Mouse (Mus musculus) CH12.LX (cell line): ENCODE data around the gene Rasip1. TPM values are rescaled to one million over a fixed set of nuclear protein-coding genes. Genes with fewer than 3 reads are reported as not detected.
A peak's percentile ranks its signal among the peaks of the same experiment; 100 is the strongest.

Experiments
- DNase-seq: peaks from one replicate; pipeline ENCODE4 v3.0.0-alpha.2; 2013; ENCODE audit errors: extremely low read depth
- H3K27ac ChIP-seq: 2 replicates; pipeline ENCODE4 v1.5.1; 2012; ENCODE audit warnings: low read depth, mild to moderate bottlenecking, control low read depth, moderate library complexity; ENCODE audit not compliant: insufficient read depth
- H3K27me3 ChIP-seq: replicated peaks from 2 replicates; pipeline ENCODE3; 2012; ENCODE audit warnings: inconsistent platforms
- H3K36me3 ChIP-seq, 2 experiments: replicated peaks in 1 of 2; 2 replicates each; pipeline versions ENCODE3 to v1.6.1; 2012; ENCODE audit warnings: inconsistent platforms in 1 of 2, low read length in 1 of 2, mild to moderate bottlenecking in 1 of 2, mixed read lengths in 1 of 2, moderate library complexity in 1 of 2; ENCODE audit not compliant: control insufficient read depth in 1 of 2, insufficient read depth in 1 of 2
- H3K4me1 ChIP-seq, 2 experiments: 2 replicates each; pipeline ENCODE4 v1.6.1; 2012; ENCODE audit warnings: inconsistent platforms in 1 of 2, moderate library complexity in 1 of 2; ENCODE audit not compliant: insufficient read depth in 2 of 2, control insufficient read depth in 1 of 2
- H3K4me2 ChIP-seq: 2 replicates; pipeline ENCODE4 v1.6.1; 2012; ENCODE audit warnings: low read depth, mild to moderate bottlenecking, control low read depth; ENCODE audit not compliant: poor library complexity, insufficient read depth, severe bottlenecking
- H3K4me3 ChIP-seq, 3 experiments: fragments of 150-350 bp in 1 of 3; sonication (generic) in 1 of 3; replicated peaks in 1 of 3; 2 replicates each; pipeline versions ENCODE3 to v1.5.1; 2011 to 2012; ENCODE audit warnings: low read depth in 2 of 3, low read length in 2 of 3, mild to moderate bottlenecking in 2 of 3, moderate library complexity in 2 of 3, control low read depth in 1 of 3, improper control_type of control experiment in 1 of 3, inconsistent platforms in 1 of 3, mixed read lengths in 1 of 3; ENCODE audit not compliant: poor library complexity in 1 of 3
- H3K79me2 ChIP-seq: replicated peaks from 2 replicates; pipeline ENCODE4 v1.6.1; 2012; ENCODE audit warnings: mild to moderate bottlenecking, moderate library complexity; ENCODE audit not compliant: control insufficient read depth, poor library complexity, insufficient read depth, severe bottlenecking; ENCODE audit errors: extremely low read depth
- H3K9ac ChIP-seq: 2 replicates; pipeline ENCODE4 v1.6.1; 2012; ENCODE audit warnings: low read depth, mild to moderate bottlenecking, control low read depth, moderate library complexity; ENCODE audit not compliant: insufficient read depth
- H3K9me3 ChIP-seq: replicated peaks from 2 replicates; pipeline ENCODE3; 2012; ENCODE audit warnings: low read length, inconsistent platforms, mixed read lengths
- BHLHE40 ChIP-seq: IDR thresholded peaks from 2 replicates; pipeline ENCODE4 v1.6.1; 2011; ENCODE audit warnings: mild to moderate bottlenecking, low read depth, low read length, improper control_type of control experiment
- CHD1 ChIP-seq: IDR thresholded peaks from 2 replicates; pipeline ENCODE4 v1.6.1; 2012; ENCODE audit warnings: low read depth, low read length, improper control_type of control experiment, inconsistent platforms
- CTCF ChIP-seq, 2 experiments: IDR thresholded peaks in 1 of 2; conservative IDR thresholded peaks in 1 of 2; 2 replicates each; pipeline ENCODE4 v1.5.1; 2011 to 2012; ENCODE audit warnings: low read depth in 2 of 2, low read length in 2 of 2, improper control_type of control experiment in 1 of 2, inconsistent platforms in 1 of 2, mild to moderate bottlenecking in 1 of 2, moderate library complexity in 1 of 2
- ELF1 ChIP-seq: IDR thresholded peaks from 2 replicates; pipeline ENCODE4 v1.6.1; 2014; ENCODE audit warnings: low read depth, mild to moderate bottlenecking, inconsistent platforms, low read length, improper control_type of control experiment
- EP300 ChIP-seq: IDR thresholded peaks from 2 replicates; pipeline ENCODE4 v1.6.1; 2011; ENCODE audit warnings: low read length, improper control_type of control experiment
- ETS1 ChIP-seq: conservative IDR thresholded peaks from 2 replicates; pipeline ENCODE4 v1.6.1; 2012; ENCODE audit warnings: low read depth, mild to moderate bottlenecking, inconsistent platforms, low read length, improper control_type of control experiment, moderate library complexity
- GABPA ChIP-seq: IDR thresholded peaks from 2 replicates; pipeline ENCODE4 v1.6.1; 2012; ENCODE audit warnings: low read depth, low read length, improper control_type of control experiment, inconsistent platforms; ENCODE audit not compliant: insufficient replicate concordance
- HCFC1 ChIP-seq: IDR thresholded peaks from 2 replicates; pipeline ENCODE4 v1.6.1; 2012; ENCODE audit warnings: low read depth, mild to moderate bottlenecking, inconsistent platforms, low read length, improper control_type of control experiment
- IRF4 ChIP-seq: IDR thresholded peaks from 2 replicates; pipeline ENCODE4 v1.6.1; 2014; ENCODE audit warnings: low read depth, mild to moderate bottlenecking, inconsistent platforms, low read length, improper control_type of control experiment
- KAT2A ChIP-seq: IDR thresholded peaks from 2 replicates; pipeline ENCODE4 v1.6.1; 2012; ENCODE audit warnings: low read length, improper control_type of control experiment, inconsistent platforms; ENCODE audit not compliant: insufficient replicate concordance
- MAZ ChIP-seq: IDR thresholded peaks from 2 replicates; pipeline ENCODE4 v1.6.1; 2012; ENCODE audit warnings: low read depth, mild to moderate bottlenecking, inconsistent platforms, low read length, improper control_type of control experiment, moderate library complexity
- MEF2A ChIP-seq: IDR thresholded peaks from 2 replicates; pipeline ENCODE4 v1.6.1; 2014; ENCODE audit warnings: low read depth, mild to moderate bottlenecking, inconsistent platforms, low read length, improper control_type of control experiment, borderline replicate concordance
- MXI1 ChIP-seq: IDR thresholded peaks from 2 replicates; pipeline ENCODE4 v1.6.1; 2011; ENCODE audit warnings: mild to moderate bottlenecking, low read depth, low read length, improper control_type of control experiment
- MYC ChIP-seq: IDR thresholded peaks from 2 replicates; pipeline ENCODE4 v1.6.1; 2011; ENCODE audit warnings: low read depth, mild to moderate bottlenecking, improper control_type of control experiment, low read length
- NELFE ChIP-seq: IDR thresholded peaks from 2 replicates; pipeline ENCODE4 v1.6.1; 2011; ENCODE audit warnings: low read depth, low read length, improper control_type of control experiment
- PAX5 ChIP-seq: IDR thresholded peaks from 2 replicates; pipeline ENCODE4 v1.6.1; 2012; ENCODE audit warnings: low read length, inconsistent platforms, mixed read lengths
- POLR2AphosphoS2 ChIP-seq: IDR thresholded peaks from 2 replicates; pipeline ENCODE4 v1.6.1; 2011; ENCODE audit warnings: low read depth, low read length, improper control_type of control experiment
- RAD21 ChIP-seq: IDR thresholded peaks from 2 replicates; pipeline ENCODE4 v1.6.1; 2011; ENCODE audit warnings: low read depth, mild to moderate bottlenecking, low read length, improper control_type of control experiment, moderate library complexity
- RCOR1 ChIP-seq: conservative IDR thresholded peaks from 2 replicates; pipeline ENCODE4 v1.6.1; 2012; ENCODE audit warnings: low read depth, mild to moderate bottlenecking, inconsistent platforms, low read length, improper control_type of control experiment
- SMC3 ChIP-seq: IDR thresholded peaks from 2 replicates; pipeline ENCODE4 v1.6.1; 2011; ENCODE audit warnings: low read depth, low read length, improper control_type of control experiment
- TBP ChIP-seq: conservative IDR thresholded peaks from 2 replicates; pipeline ENCODE4 v1.6.1; 2011; ENCODE audit warnings: low read depth, low read length, improper control_type of control experiment
- USF1 ChIP-seq: IDR thresholded peaks from 2 replicates; pipeline ENCODE4 v1.6.1; 2014; ENCODE audit warnings: low read depth, mild to moderate bottlenecking, inconsistent platforms, low read length, improper control_type of control experiment
- USF2 ChIP-seq: conservative IDR thresholded peaks from 2 replicates; pipeline ENCODE4 v1.6.1; 2011; ENCODE audit warnings: low read depth, low read length, improper control_type of control experiment
- ZC3H11A ChIP-seq: IDR thresholded peaks from 2 replicates; pipeline ENCODE4 v1.6.1; 2012; ENCODE audit warnings: low read depth, mild to moderate bottlenecking, inconsistent platforms, low read length, improper control_type of control experiment
- dilution Hi-C: fragments of 300-500 bp; cut with MboI; formaldehyde crosslinking; loops from 2 replicates; pipeline ENCODE4 v1.14.3; 2020; ENCODE audit warnings: low sequenced_read_pairs; ENCODE audit not compliant: extremely low pct_unique_long_range_greater_than_20kb, extremely low pct_ligation_motif_present
- in situ Hi-C: fragments of 300-500 bp; cut with MboI; formaldehyde crosslinking; loops from 3 replicates; pipeline ENCODE4 v1.14.3; 2019; ENCODE audit warnings: low sequenced_read_pairs, low pct_ligation_motif_present, low pct_unique_long_range_greater_than_20kb, mixed read lengths
- polyA plus RNA-seq: library from polyadenylated mRNA; unstranded; fragments of >175 nt; gene quantifications from 2 replicates; pipeline ENCODE4 v1.2.1, GENCODE M21; 2012; ENCODE audit warnings: low read depth; ENCODE audit not compliant: insufficient read length
- total RNA-seq, 2 experiments: library from RNA; depleted of rRNA; stranded (reverse); fragments of 300-350 nt in 1 of 2; fragments of >200 nt in 1 of 2; gene quantifications; 2 replicates each; pipeline ENCODE4 v1.2.3; 2012 to 2014

Rasip1 gene
- total and polyA plus RNA-seq, 3 experiments: 0.46 to 2.9 (median 0.77) TPM

DNA sequence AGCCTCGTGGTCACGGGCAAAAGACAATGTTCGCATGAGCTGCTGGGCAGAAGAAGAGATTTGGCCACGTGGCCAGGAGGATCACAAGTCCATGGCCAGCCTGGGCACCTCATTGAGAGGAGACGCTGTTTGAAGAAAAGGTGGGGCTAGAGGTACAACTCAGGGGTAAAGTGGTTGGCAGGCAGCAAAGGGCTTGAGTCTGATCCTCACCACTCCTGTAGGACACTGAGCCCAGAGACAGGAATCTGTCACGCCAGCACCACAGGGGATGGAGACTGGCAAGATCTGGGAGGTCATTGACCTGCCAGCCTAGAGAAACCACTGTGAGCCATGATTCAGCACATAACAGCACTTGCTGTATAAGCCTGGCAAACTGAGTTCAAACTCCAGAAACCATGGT, 29.8 kb upstream of the Rasip1 start:
- no peak overlapping the region for H3K27ac ChIP-seq
- H3K9me3 ChIP-seq: peaks cover 14% of the 10 kb centered on the region
- TF ChIP-seq ELF1 (no peak), MEF2A (no peak), HCFC1 (no peak), KAT2A (no peak), IRF4 (no peak), NELFE (no peak), EP300 (no peak), ETS1 (no peak), MYC (no peak), MAZ (no peak), CTCF (conservative IDR thresholded peaks at IDR 0.05 in 1 of 2, IDR thresholded peaks at IDR 0.05 in 1 of 2; ENCODE audit: low read depth in 2 of 2, low read length in 2 of 2) (no peak), CHD1 (no peak), SMC3 (no peak), TBP (no peak), POLR2AphosphoS2 (no peak), MXI1 (no peak)
- H3K9ac ChIP-seq: no peak overlapping the region
- H3K4me3 ChIP-seq: peak overlapping the region in 1 of 3 experiments; percentile 8
- H3K36me3 ChIP-seq: peaks cover 0 to 7% of the 10 kb centered on the region in 2 experiments
- in situ Hi-C loops (no loop called here), dilution Hi-C loops (no loop called here)
- no peak for DNase-seq
- no peaks in the 10 kb centered on the region for H3K79me2 ChIP-seq
- peaks cover 0 to 51% of the 10 kb centered on the region in 2 experiments; a peak in 3 of 4 replicates for H3K4me1 ChIP-seq
- H3K27me3 ChIP-seq: no peaks in the 10 kb centered on the region
- no peak overlapping the region for H3K4me2 ChIP-seq

- Histone ChIP-seq H3K27me3 (no peaks in the 10 kb centered on the region), H3K36me3 (peaks cover 0 to 7% of the 10 kb centered on the region in 2 experiments), H3K4me2 (no peak overlapping the region), H3K4me1 (peaks cover 0 to 43% of the 10 kb centered on the region in 2 experiments; a peak in 3 of 4 replicates), H3K27ac (no peak overlapping the region), H3K9ac (no peak overlapping the region), H3K9me3 (peaks cover 14% of the 10 kb centered on the region), H3K4me3 (no peak overlapping the region), H3K79me2 (no peaks in the 10 kb centered on the region)
- DNase-seq: no peak
- in situ Hi-C loops (no loop called here), dilution Hi-C loops (no loop called here)
- TF ChIP-seq GABPA (no peak), ZC3H11A (no peak), POLR2AphosphoS2 (no peak), KAT2A (no peak), RAD21 (no peak), USF2 (no peak), CTCF (conservative IDR thresholded peaks at IDR 0.05 in 1 of 2, IDR thresholded peaks at IDR 0.05 in 1 of 2; ENCODE audit: low read depth in 2 of 2, low read length in 2 of 2) (no peak), RCOR1 (no peak), MAZ (no peak), MEF2A (no peak), TBP (no peak), USF1 (no peak), BHLHE40 (no peak), ELF1 (no peak), EP300 (no peak), PAX5 (no peak)
Observed at GRCm38 (mm10) chr7:45598960-45599879, 28.1 kb upstream of the Rasip1 start.
